Comparison of ENCODE assay signal across 9 mouse cellular contexts in genomic region chr2:3228475-3228874, GRCm38 (mm10). TPM values are rescaled to one million over a fixed set of nuclear protein-coding genes. Genes with fewer than 3 reads are reported as not detected.
A peak's percentile ranks its signal among the peaks of the same experiment; 100 is the strongest.
DNase-seq lines count a peak whose midpoint lies in the region; ATAC-seq and TF ChIP-seq lines count a peak whose summit lies in the region.
"Had no signal": no experiment of that assay in that cellular context is flagged by ENCODE, and none has a peak within 500 bp of the region (broad histone marks: within the 10 kb centered on the region; RNA-seq: fewer than 3 reads in every experiment).

No protein-coding gene starts in this region.

- no peak overlapping the region for H3K4me2 ChIP-seq in stomach, embryonic 14.5 days (replicated peaks; ENCODE audit: low read depth, low read length)
- H3K4me2 ChIP-seq: limb, embryonic 12.5 days had no signal

- H3K9ac ChIP-seq in stomach, embryonic 14.5 days (replicated peaks; ENCODE audit: low read depth, low read length) = no peak overlapping the region
- H3K9ac ChIP-seq: limb, embryonic 12.5 days had no signal

- no peaks in the 10 kb centered on the region for H3K9me3 ChIP-seq in stomach, embryonic 14.5 days (ENCODE audit: control insufficient read depth, low read depth, low read length)
- H3K9me3 ChIP-seq: limb, embryonic 12.5 days had no signal

- no peaks in the 10 kb centered on the region; the same call in 1 of the 2 replicates for H3K4me1 ChIP-seq in embryonic fibroblast, embryonic 13.5 days (ENCODE audit: control insufficient read depth, insufficient read depth, low read length)
- no peaks in the 10 kb centered on the region for H3K4me1 ChIP-seq in stomach, embryonic 14.5 days (ENCODE audit: control insufficient read depth, insufficient read depth, low read length)
- H3K4me1 ChIP-seq: limb, embryonic 12.5 days had no signal

- peak; percentile 46; the same call in 1 of the 2 replicates for ATAC-seq in stomach, embryonic 14.5 days (ENCODE audit: insufficient number of reproducible peaks, insufficient read depth, low FRiP score, low read depth)

- intact Hi-C loops in heart, postnatal 36 days (cut with DNase I) = loop anchor here (5.0 kb wide), 1 partner anchor 104 kb away; the partner anchor contains the start of gene Rpp38

- H3K36me3 ChIP-seq in stomach, embryonic 14.5 days (ENCODE audit: control insufficient read depth, insufficient read depth, low read length) = peaks cover 12% of the 10 kb centered on the region

- no peak for TF ChIP-seq POLR2A in embryonic fibroblast, embryonic 13.5 days (IDR thresholded peaks at IDR 0.05; ENCODE audit: low read depth, low read length)

- 76% methylated on average over 4 of the region's 4 CpGs for WGBS in stomach, embryonic 14.5 days

- no peaks in the 10 kb centered on the region for H3K27me3 ChIP-seq in stomach, embryonic 14.5 days (ENCODE audit: control insufficient read depth, insufficient read depth, low read length)
- H3K27me3 ChIP-seq: limb, embryonic 12.5 days had no signal

- no peak overlapping the region for H3K27ac ChIP-seq in embryonic fibroblast, embryonic 13.5 days (ENCODE audit: insufficient read depth, low read length)
- H3K27ac ChIP-seq in stomach, embryonic 14.5 days (ENCODE audit: low read length) = no peak overlapping the region
- H3K27ac ChIP-seq: limb, embryonic 12.5 days had no signal

- TF ChIP-seq CTCF in embryonic fibroblast, embryonic 13.5 days (IDR thresholded peaks at IDR 0.05; ENCODE audit: borderline replicate concordance, insufficient read depth, low read length) = peak; percentile 20; the same call in 1 of the 2 replicates

- peak; percentile 80 for DNase-seq in heart, adult 11 months
- DNase-seq in heart, postnatal 36 days = no peak
- DNase-seq in ES-CJ7 (ENCODE audit: low read depth, low spot score) = peak; percentile 74
- DNase-seq in kidney, postnatal 10 days = peak; percentile 28
- DNase-seq in gastrocnemius, adult 8-10 months (ENCODE audit: low spot score in 2 of 2) = no peak
- no peak for DNase-seq in ovary, adult 18-20 months (ENCODE audit: low spot score)

- no peak overlapping the region for H3K4me3 ChIP-seq in embryonic fibroblast, embryonic 13.5 days (ENCODE audit: insufficient read depth, low read length)
- no peak overlapping the region for H3K4me3 ChIP-seq in stomach, embryonic 14.5 days (ENCODE audit: low read depth, low read length)
- H3K4me3 ChIP-seq: limb, embryonic 12.5 days had no signal

RNA-seq across cellular contexts. Expression of gene Nmt2, which starts 55.5 kb away (rescaled TPM):
- total RNA-seq in heart, postnatal 36 days (2021) = 10 to 100 TPM in 1 of 2 experiments, 1 to 10 TPM in 1; 9.1 to 10.7 TPM
- 34.3 and 36.7 TPM in 2 replicates for polyA plus RNA-seq in embryonic fibroblast, embryonic 13.5 days (2011; ENCODE audit: insufficient read length, low read depth, missing spikeins)
- 49.5 and 49.8 TPM in 2 replicates for polyA plus RNA-seq in stomach, embryonic 14.5 days (2014; fragmentation: Nextera tagmentation; extraction: Ambion mirVana)
- total RNA-seq in gastrocnemius, adult 8-10 months (2022) = 10 to 100 TPM in 3 of 4 experiments, 1 to 10 TPM in 1; 10.0 to 17.1 (median 13.1) TPM

Comparison
In these comparisons a context has a peak if more than half of its experiments do, and no peak if none do; other contexts are left out.
1. DNase-seq: peak in heart, adult 11 months (single experiment), ES-CJ7 (single experiment) and kidney, postnatal 10 days (single experiment); none in heart, postnatal 36 days (0 of 2), gastrocnemius, adult 8-10 months (0 of 2) and ovary, adult 18-20 months (single experiment).